Comparison of ENCODE assay signal across 25 mouse cellular contexts in the genomic region with DNA sequence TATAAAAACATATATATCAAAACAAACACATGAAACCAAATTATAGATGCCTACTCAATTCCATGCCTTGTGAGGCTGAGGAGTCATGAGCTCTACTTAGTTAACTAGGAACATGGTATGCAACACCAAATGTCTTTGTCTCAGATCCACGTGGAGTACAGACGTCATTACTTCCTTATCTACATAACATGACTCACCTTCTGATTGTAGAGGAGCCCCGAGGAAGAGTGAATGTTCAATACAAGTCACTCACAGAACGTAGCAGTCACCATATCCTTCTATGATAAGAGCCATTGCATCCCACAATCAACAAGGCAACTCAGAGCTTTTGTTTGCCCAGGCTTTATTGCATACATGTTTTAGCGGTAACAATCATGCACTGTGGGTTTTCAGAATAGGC.
"Had no signal": no experiment of that assay in that cellular context is flagged by ENCODE, and none has a peak within 500 bp of the region (broad histone marks: within the 10 kb centered on the region; RNA-seq: fewer than 3 reads in every experiment).

No protein-coding gene starts in this region.

- H3K4me1 ChIP-seq: heart, embryonic 13.5 days; heart, embryonic 15.5 days; kidney, embryonic 15.5 days; limb, embryonic 13.5 days; limb, embryonic 15.5 days; liver, embryonic 12.5 days had no signal

- H3K4me2 ChIP-seq: heart, embryonic 11.5 days; heart, embryonic 13.5 days; heart, embryonic 15.5 days; hindbrain, embryonic 14.5 days; kidney, embryonic 15.5 days; limb, embryonic 13.5 days; limb, embryonic 15.5 days; liver, embryonic 12.5 days had no signal

- ATAC-seq: hindbrain, embryonic 16.5 days; inflammation-experienced regulatory T-cells, adult 6 months; liver, embryonic 12.5 days had no signal

- H3K9me3 ChIP-seq: heart, embryonic 13.5 days; heart, embryonic 15.5 days; kidney, embryonic 15.5 days; limb, embryonic 13.5 days; limb, embryonic 15.5 days; liver, embryonic 12.5 days had no signal

- H3K27ac ChIP-seq: heart, adult 2 months; heart, embryonic 13.5 days; heart, embryonic 15.5 days; hindbrain, embryonic 14.5 days; kidney, embryonic 15.5 days; kidney, postnatal 0 days; limb, embryonic 13.5 days; limb, embryonic 15.5 days; liver, embryonic 12.5 days had no signal

- H3K27me3 ChIP-seq: heart, embryonic 13.5 days; heart, embryonic 15.5 days; kidney, embryonic 15.5 days; limb, embryonic 13.5 days; limb, embryonic 15.5 days; liver, embryonic 12.5 days had no signal

- H3K9ac ChIP-seq: heart, embryonic 13.5 days; heart, embryonic 15.5 days; hindbrain, embryonic 14.5 days; kidney, embryonic 15.5 days; limb, embryonic 13.5 days; limb, embryonic 15.5 days; liver, embryonic 12.5 days had no signal

- DNase-seq: gastrocnemius, postnatal 14 days; gastrocnemius, postnatal 36 days; heart, adult 11 months; heart, adult 2 months; heart, postnatal 14 days; heart, postnatal 36 days; kidney, adult 11 months; kidney, adult 2 months; kidney, adult 9 months; kidney, postnatal 14 days; kidney, postnatal 36 days; layer of hippocampus, adult 9-11 months; layer of hippocampus, postnatal 36 days; left cerebral cortex, postnatal 4 days had no signal

- H3K36me3 ChIP-seq: heart, embryonic 13.5 days; heart, embryonic 15.5 days; kidney, embryonic 15.5 days; limb, embryonic 13.5 days; limb, embryonic 15.5 days; liver, embryonic 12.5 days had no signal

- H3K4me3 ChIP-seq: heart, adult 2 months; heart, embryonic 13.5 days; heart, embryonic 15.5 days; kidney, embryonic 15.5 days; limb, embryonic 13.5 days; limb, embryonic 15.5 days; liver, embryonic 12.5 days had no signal
